Mouse (Mus musculus) cerebellum, adult 2 months (tissue): ENCODE data around the gene March9.

Experiments
- CTCF ChIP-seq: fragments of 200-500 bp; IDR thresholded peaks from 2 replicates; pipeline ENCODE4 v1.5.1; 2011; ENCODE audit warnings: low read depth, mild to moderate bottlenecking, control low read depth, low read length, moderate library complexity, borderline replicate concordance; ENCODE audit not compliant: insufficient read depth
- POLR2A ChIP-seq: fragments of 200-500 bp; IDR thresholded peaks from 2 replicates; pipeline ENCODE4 v1.6.1; 2011; ENCODE audit warnings: low read length, control low read depth, borderline replicate concordance; ENCODE audit not compliant: insufficient read depth

GRCm38 (mm10) chr10:127061085-127061484, 1.1 kb upstream of the March9 start:
- TF ChIP-seq CTCF: no peak
- TF ChIP-seq POLR2A: no peak
